Mouse (Mus musculus): ENCODE data around the gene 1700025G04Rik. TPM values are rescaled to one million over a fixed set of nuclear protein-coding genes. Genes with fewer than 3 reads are reported as not detected.

1700025G04Rik gene
- total and polyA plus RNA-seq, 3 experiments = 1.5 to 19.5 (median 12.8) TPM

- H3K9me3 ChIP-seq (replicated peaks; ENCODE audit: low read length) = no peaks in the 10 kb centered on the region
- in situ Hi-C loops (cut with MboI; ENCODE audit: low pct_ligation_motif_present, low pct_unique_long_range_greater_than_20kb, low sequenced_read_pairs) = no loop called here
- no peaks in the 10 kb centered on the region for H3K36me3 ChIP-seq (replicated peaks in 1 of 2; ENCODE audit: control insufficient read depth in 1 of 2, insufficient read depth in 1 of 2, low read length in 1 of 2)
- H3K4me1 ChIP-seq (ENCODE audit: control insufficient read depth in 1 of 2, insufficient read depth in 2 of 2) = peaks cover 0 to 11% of the 10 kb centered on the region in 2 experiments; a peak in 1 of 4 replicates
- TF ChIP-seq EP300 (IDR thresholded peaks at IDR 0.05; ENCODE audit: low read length) (no peak), HCFC1 (IDR thresholded peaks at IDR 0.05; ENCODE audit: low read depth, low read length) (no peak), TBP (conservative IDR thresholded peaks at IDR 0.05; ENCODE audit: low read depth, low read length) (no peak), PAX5 (IDR thresholded peaks at IDR 0.05; ENCODE audit: low read length) (no peak), CHD2 (IDR thresholded peaks at IDR 0.05; ENCODE audit: low read length) (no peak), BHLHE40 (IDR thresholded peaks at IDR 0.05; ENCODE audit: low read depth, low read length) (no peak), E2F4 (IDR thresholded peaks at IDR 0.05; ENCODE audit: insufficient replicate concordance, low read depth, low read length) (no peak), ZNF384 (IDR thresholded peaks at IDR 0.05; ENCODE audit: low read depth, low read length) (no peak), NRF1 (IDR thresholded peaks at IDR 0.05; ENCODE audit: low read depth, low read length) (no peak), KAT2A (IDR thresholded peaks at IDR 0.05; ENCODE audit: insufficient replicate concordance, low read length) (no peak), MAX (IDR thresholded peaks at IDR 0.05; ENCODE audit: low read length) (no peak), MAFK (IDR thresholded peaks at IDR 0.05; ENCODE audit: insufficient replicate concordance, low read length) (no peak), POLR2A (IDR thresholded peaks at IDR 0.05; ENCODE audit: low read depth, low read length) (no peak)
- no peak overlapping the region for H3K9ac ChIP-seq (ENCODE audit: insufficient read depth, low read depth)
- no peak overlapping the region for H3K4me2 ChIP-seq (ENCODE audit: insufficient read depth, low read depth, poor library complexity, severe bottlenecking)
- no peaks in the 10 kb centered on the region for H3K79me2 ChIP-seq (replicated peaks; ENCODE audit: control insufficient read depth, extremely low read depth, insufficient read depth, poor library complexity, severe bottlenecking)
- dilution Hi-C loops (cut with MboI; ENCODE audit: extremely low pct_ligation_motif_present, extremely low pct_unique_long_range_greater_than_20kb, low sequenced_read_pairs) = no loop called here
- no peaks in the 10 kb centered on the region for H3K27me3 ChIP-seq (replicated peaks)
- H3K4me3 ChIP-seq (replicated peaks in 1 of 3; ENCODE audit: low read depth in 2 of 3, low read length in 2 of 3, poor library complexity in 1 of 3) = no peak overlapping the region
- DNase-seq (ENCODE audit: extremely low read depth) = no peak
- H3K27ac ChIP-seq (ENCODE audit: insufficient read depth, low read depth) = no peak overlapping the region
Measured at GRCm38 (mm10) chr1:151878411-151878810, 211.5 kb downstream of the 1700025G04Rik start.

DNA sequence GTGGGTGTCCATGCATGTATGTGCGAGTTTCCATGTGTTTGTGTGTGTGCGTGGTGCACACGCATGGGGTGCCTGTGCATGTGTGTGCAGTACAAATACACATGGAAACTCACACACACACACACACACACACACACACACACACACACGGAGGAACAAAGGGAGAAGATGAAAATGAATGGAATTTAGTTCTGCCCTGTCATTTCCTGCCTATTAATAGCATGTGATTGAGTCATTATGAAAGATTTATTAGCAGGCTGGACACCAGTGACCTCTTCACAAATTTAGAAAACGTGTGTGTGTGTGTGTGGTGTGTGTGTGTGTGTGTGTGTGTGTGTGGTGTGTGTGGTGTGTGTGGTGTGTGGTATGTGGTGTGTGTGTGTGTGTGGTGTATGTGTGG, 217.0 kb downstream of the 1700025G04Rik start:
- TF ChIP-seq E2F4 (IDR thresholded peaks at IDR 0.05; ENCODE audit: insufficient replicate concordance, low read depth, low read length) (no peak), UBTF (IDR thresholded peaks at IDR 0.05; ENCODE audit: low read depth, low read length) (no peak), MEF2A (IDR thresholded peaks at IDR 0.05; ENCODE audit: borderline replicate concordance, low read depth, low read length) (no peak), NRF1 (IDR thresholded peaks at IDR 0.05; ENCODE audit: low read depth, low read length) (no peak), EP300 (IDR thresholded peaks at IDR 0.05; ENCODE audit: low read length) (no peak)
- DNase-seq (ENCODE audit: extremely low read depth) = no peak
- H3K9me3 ChIP-seq (replicated peaks; ENCODE audit: low read length) = no peaks in the 10 kb centered on the region
- peaks cover 2 to 5% of the 10 kb centered on the region in 2 experiments; a peak in 3 of 4 replicates for H3K4me1 ChIP-seq (ENCODE audit: control insufficient read depth in 1 of 2, insufficient read depth in 2 of 2)
- H3K79me2 ChIP-seq (replicated peaks; ENCODE audit: control insufficient read depth, extremely low read depth, insufficient read depth, poor library complexity, severe bottlenecking) = no peaks in the 10 kb centered on the region
- dilution Hi-C loops (cut with MboI; ENCODE audit: extremely low pct_ligation_motif_present, extremely low pct_unique_long_range_greater_than_20kb, low sequenced_read_pairs) = no loop called here
- no peak overlapping the region for H3K4me3 ChIP-seq (replicated peaks in 1 of 3; ENCODE audit: low read depth in 2 of 3, low read length in 2 of 3, poor library complexity in 1 of 3)
- H3K4me2 ChIP-seq (ENCODE audit: insufficient read depth, low read depth, poor library complexity, severe bottlenecking) = no peak overlapping the region
- no peaks in the 10 kb centered on the region for H3K36me3 ChIP-seq (replicated peaks in 1 of 2; ENCODE audit: control insufficient read depth in 1 of 2, insufficient read depth in 1 of 2, low read length in 1 of 2)
- H3K27me3 ChIP-seq (replicated peaks) = no peaks in the 10 kb centered on the region
- H3K9ac ChIP-seq (ENCODE audit: insufficient read depth, low read depth) = no peak overlapping the region
- no peak overlapping the region for H3K27ac ChIP-seq (ENCODE audit: insufficient read depth, low read depth)
- in situ Hi-C loops (cut with MboI; ENCODE audit: low pct_ligation_motif_present, low pct_unique_long_range_greater_than_20kb, low sequenced_read_pairs) = no loop called here
